Mouse (Mus musculus): ENCODE measurements around the gene Ftcd.

- TF ChIP-seq GATA1 (IDR thresholded peaks at IDR 0.05; ENCODE audit: low read length), result no peak
- TF ChIP-seq TAL1 (IDR thresholded peaks at IDR 0.05; ENCODE audit: low read length), result no peak
Measured at GRCm38 (mm10) chr10:76632630-76633029, 57.2 kb downstream of the Ftcd start.

Measured in erythroblast, embryonic 14.5 days (primary cell).